Mouse (Mus musculus) liver, embryonic 13.5 days (tissue): ENCODE results near the gene Rgcc. TPM values are rescaled to one million over a fixed set of nuclear protein-coding genes. Genes with fewer than 3 reads are reported as not detected.

Source experiments
- ATAC-seq: fragments of 200-750 bp; cut with Nextera tagmentation; 2 replicates; pipeline ENCODE4 v1.8.0; 2017; ENCODE audit warnings: low read depth, mild to moderate bottlenecking, moderate number of reproducible peaks, moderate library complexity
- DNase-seq: peaks from one replicate; pipeline ENCODE4 v3.0.0; 2022
- H3K27ac ChIP-seq: fragments of 300-500 bp; sonication (generic); 2 replicates; pipeline ENCODE4 v1.5.1; 2015; ENCODE audit warnings: moderate library complexity, mild to moderate bottlenecking, inconsistent platforms
- H3K27me3 ChIP-seq: fragments of 300-500 bp; sonication (generic); 2 replicates; pipeline ENCODE4 v1.6.1; 2015; ENCODE audit warnings: mild to moderate bottlenecking, inconsistent platforms
- H3K36me3 ChIP-seq: fragments of 300-500 bp; sonication (generic); 2 replicates; pipeline ENCODE4 v1.6.1; 2015; ENCODE audit warnings: mild to moderate bottlenecking, inconsistent platforms
- H3K4me1 ChIP-seq: fragments of 300-500 bp; sonication (generic); replicated peaks from 2 replicates; pipeline ENCODE4 v1.6.1; 2015; ENCODE audit warnings: inconsistent platforms
- H3K4me2 ChIP-seq: fragments of 300-500 bp; sonication (generic); 2 replicates; pipeline ENCODE4 v1.6.1; 2015; ENCODE audit warnings: inconsistent platforms, mild to moderate bottlenecking, moderate library complexity
- H3K4me3 ChIP-seq: fragments of 300-500 bp; sonication (generic); replicated peaks from 2 replicates; pipeline ENCODE4 v1.5.1; 2015; ENCODE audit warnings: mild to moderate bottlenecking, inconsistent platforms
- H3K9ac ChIP-seq: fragments of 300-500 bp; sonication (generic); 2 replicates; pipeline ENCODE4 v1.6.1; 2015; ENCODE audit warnings: mild to moderate bottlenecking, inconsistent platforms
- H3K9me3 ChIP-seq: fragments of 300-500 bp; sonication (generic); replicated peaks from 2 replicates; pipeline ENCODE4 v1.6.1; 2016; ENCODE audit warnings: inconsistent platforms
- WGBS: fragments of 180-500 bp; shearing (Covaris S2); methylation state at CpG from one replicate; pipeline ENCODE4 v1.1.7; 2015; ENCODE audit not compliant: insufficient replicate concordance; 5-methylcytosine and 5-hydroxymethylcytosine counted together
- polyA plus RNA-seq: library from polyadenylated mRNA; unstranded; fragments of >200 nt; fragmentation: Nextera tagmentation; extraction: Ambion mirVana; gene quantifications from 2 replicates; pipeline ENCODE4 v1.2.1, GENCODE M21; 2015

Rgcc gene
- polyA plus RNA-seq: 306 and 322 TPM in 2 replicates

DNA sequence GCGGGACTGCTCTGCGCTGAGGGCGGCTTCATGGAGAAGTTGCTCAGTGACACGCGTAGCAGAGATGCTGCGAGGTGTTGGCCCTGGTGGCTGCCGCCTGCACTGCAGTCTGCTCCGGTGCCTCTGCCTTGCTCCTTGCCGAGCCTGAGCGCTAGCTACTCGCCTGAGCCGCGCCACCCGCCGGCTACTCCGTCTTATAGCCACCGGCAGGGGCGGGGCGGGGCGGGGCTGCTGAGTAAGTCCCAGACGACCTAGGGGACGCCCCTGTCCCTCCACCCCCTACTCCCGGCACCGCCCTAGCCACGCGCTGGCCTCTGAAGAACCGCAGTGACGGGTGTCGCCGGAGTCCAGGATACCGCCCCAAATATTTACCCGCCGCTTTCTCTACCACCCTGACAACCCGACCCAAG, at the start of gene Rgcc:
Gene Rgcc (minus strand): TSS at position 180 of the 410 bp plus-strand sequence.
- peaks cover 80% of the 10 kb centered on the region for H3K4me1 ChIP-seq

DNA sequence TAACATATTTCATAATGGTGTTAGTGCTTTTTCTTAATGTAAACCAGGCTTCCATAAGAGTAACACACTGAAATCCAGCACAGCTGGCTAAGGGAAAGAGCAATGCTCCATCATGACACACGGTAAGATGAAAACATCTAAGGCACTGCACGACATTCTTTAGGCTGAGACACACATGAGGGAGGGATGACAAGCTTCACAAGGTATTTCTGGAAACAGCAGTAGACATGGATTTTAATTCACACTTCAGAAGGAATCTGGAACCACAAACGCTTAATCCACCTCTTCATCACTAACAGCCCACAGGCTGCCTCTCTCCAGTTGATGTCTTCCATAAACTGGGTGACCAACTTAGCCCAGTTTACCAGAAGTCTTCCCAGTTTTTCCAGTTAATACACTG, 44.9 kb upstream of the Rgcc start:
- Histone ChIP-seq H3K9ac (no peak overlapping the region), H3K9me3 (no peaks in the 10 kb centered on the region), H3K36me3 (peaks cover 60% of the 10 kb centered on the region), H3K27ac (no peak overlapping the region), H3K4me3 (no peak overlapping the region), H3K27me3 (no peaks in the 10 kb centered on the region), H3K4me2 (no peak overlapping the region), H3K4me1 (peaks cover 5% of the 10 kb centered on the region; the same call in 1 of the 2 replicates)
- DNase-seq: no peak
- WGBS: 82% methylated on average over 3 of the region's 3 CpGs
- no peak for ATAC-seq

More for the DNA sequence above, at the start of gene Rgcc:
- peak within 1 kb of the TSS; percentile 98 for H3K9ac ChIP-seq
- peak within 1 kb of the TSS; percentile 94 for H3K27ac ChIP-seq
- under 1% methylated on average over 33 of the region's 34 CpGs for WGBS
- H3K4me3 ChIP-seq: peak within 1 kb of the TSS; percentile 93
- H3K27me3 ChIP-seq: no peaks in the 10 kb centered on the region
- no peaks in the 10 kb centered on the region for H3K9me3 ChIP-seq
- ATAC-seq: peak; percentile 95
- peaks cover 34% of the 10 kb centered on the region for H3K36me3 ChIP-seq
- H3K4me2 ChIP-seq: peak within 1 kb of the TSS; percentile 86
- DNase-seq: peak; percentile 96

GRCm38 (mm10) chr14:79335613-79336012, 34.2 kb upstream of the Rgcc start:
- ATAC-seq (no peak), DNase-seq (no peak)
- Histone ChIP-seq H3K9ac (no peak overlapping the region), H3K9me3 (no peaks in the 10 kb centered on the region), H3K4me3 (no peak overlapping the region), H3K4me1 (peaks cover 22% of the 10 kb centered on the region), H3K36me3 (peaks cover 55% of the 10 kb centered on the region), H3K27me3 (no peaks in the 10 kb centered on the region), H3K4me2 (no peak overlapping the region), H3K27ac (no peak overlapping the region)
- WGBS: 69% methylated on average over 3 of the region's 3 CpGs

GRCm38 (mm10) chr14:79331936-79332335, 30.5 kb upstream of the Rgcc start:
- WGBS: 50% methylated on average over 7 of the region's 7 CpGs
- H3K27ac ChIP-seq: peak overlapping the region; percentile 72
- peak overlapping the region; percentile 49 for H3K9ac ChIP-seq
- H3K4me1 ChIP-seq: peaks cover 35% of the 10 kb centered on the region
- peak overlapping the region; percentile 68 for H3K4me2 ChIP-seq
- H3K4me3 ChIP-seq: peak overlapping the region; percentile 44; the same call in 1 of the 2 replicates
- no peaks in the 10 kb centered on the region for H3K9me3 ChIP-seq
- no peaks in the 10 kb centered on the region for H3K27me3 ChIP-seq
- peaks cover 30% of the 10 kb centered on the region for H3K36me3 ChIP-seq
- no peak for ATAC-seq
- DNase-seq: no peak

GRCm38 (mm10) chr14:79330944-79331561, 29.6 kb upstream of the Rgcc start:
- Histone ChIP-seq H3K4me3 (peak overlapping the region; percentile 44), H3K4me1 (peaks cover 40% of the 10 kb centered on the region), H3K36me3 (peaks cover 21% of the 10 kb centered on the region), H3K27me3 (no peaks in the 10 kb centered on the region), H3K4me2 (peak overlapping the region; percentile 68), H3K27ac (peak overlapping the region; percentile 72), H3K9me3 (no peaks in the 10 kb centered on the region), H3K9ac (peak overlapping the region; percentile 52)
- DNase-seq: peak; percentile 26
- 10% methylated on average over 16 of the region's 16 CpGs for WGBS
- peak; percentile 96 for ATAC-seq

DNA sequence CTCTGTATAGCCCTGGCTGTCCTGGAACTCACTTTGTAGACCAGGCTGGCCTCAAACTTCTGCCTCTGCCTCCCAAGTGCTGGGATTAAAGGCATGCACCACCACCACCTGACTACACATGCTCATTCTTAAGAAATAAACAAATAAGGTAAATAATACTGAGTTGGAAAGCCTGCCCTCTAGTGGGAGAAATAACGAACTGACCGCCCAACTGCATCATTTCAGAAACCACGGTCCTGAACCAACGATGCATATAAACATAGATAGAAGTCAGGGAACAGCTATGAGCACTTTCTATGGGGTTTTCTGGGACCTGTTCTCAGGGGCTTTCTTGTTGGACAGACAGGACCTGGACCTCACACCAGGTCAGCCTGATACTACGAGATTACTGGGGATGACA, 25.6 kb upstream of the Rgcc start:
- Histone ChIP-seq H3K4me1 (peaks cover 30% of the 10 kb centered on the region), H3K27me3 (no peaks in the 10 kb centered on the region), H3K4me3 (no peak overlapping the region), H3K27ac (no peak overlapping the region), H3K4me2 (no peak overlapping the region), H3K36me3 (no peaks in the 10 kb centered on the region), H3K9me3 (no peaks in the 10 kb centered on the region), H3K9ac (no peak overlapping the region)
- ATAC-seq (no peak), DNase-seq (no peak)
- 17% methylated on average over 5 of the region's 5 CpGs for WGBS

- ATAC-seq (no peak), DNase-seq (no peak)
- no peak overlapping the region for H3K4me3 ChIP-seq
- peaks cover 14% of the 10 kb centered on the region for H3K4me1 ChIP-seq
- no peak overlapping the region for H3K9ac ChIP-seq
- 77% methylated on average over 10 of the region's 10 CpGs for whole genome bisulfite sequencing
- H3K4me2 ChIP-seq: no peak overlapping the region
- H3K27ac ChIP-seq: no peak overlapping the region
- H3K27me3 ChIP-seq: no peaks in the 10 kb centered on the region
- H3K9me3 ChIP-seq: no peaks in the 10 kb centered on the region
- H3K36me3 ChIP-seq: no peaks in the 10 kb centered on the region
Observed at GRCm38 (mm10) chr14:79324112-79324840, 22.8 kb upstream of the Rgcc start.

DNA sequence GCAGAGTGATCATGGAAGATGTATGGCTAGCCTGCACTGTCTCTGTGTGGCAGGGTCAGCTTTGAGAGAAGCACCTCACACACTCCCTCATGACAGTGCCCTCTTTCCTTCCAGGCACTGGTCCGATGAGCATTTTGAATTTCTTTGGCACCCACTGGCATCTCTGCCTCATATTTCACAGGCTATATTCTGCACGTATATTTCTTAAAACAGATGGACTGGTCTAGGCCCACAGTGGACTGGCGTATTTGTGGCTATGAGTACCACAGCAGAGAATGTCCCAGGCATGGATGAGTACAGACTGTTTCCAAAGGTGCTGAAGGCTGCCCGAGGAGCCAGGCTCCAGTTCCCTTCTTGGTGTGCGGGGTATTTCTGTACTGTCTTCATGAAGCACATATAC, 20.4 kb upstream of the Rgcc start:
- Histone ChIP-seq H3K4me2 (no peak overlapping the region), H3K9me3 (no peaks in the 10 kb centered on the region), H3K4me3 (no peak overlapping the region), H3K9ac (no peak overlapping the region), H3K36me3 (no peaks in the 10 kb centered on the region), H3K27me3 (no peaks in the 10 kb centered on the region), H3K27ac (no peak overlapping the region), H3K4me1 (peaks cover 9% of the 10 kb centered on the region)
- 73% methylated on average over 5 of the region's 5 CpGs for WGBS
- DNase-seq: no peak
- ATAC-seq: no peak

GRCm38 (mm10) chr14:79321152-79321551, 19.7 kb upstream of the Rgcc start:
- Histone ChIP-seq H3K4me2 (no peak overlapping the region), H3K9ac (no peak overlapping the region), H3K4me3 (no peak overlapping the region), H3K9me3 (no peaks in the 10 kb centered on the region), H3K27me3 (no peaks in the 10 kb centered on the region), H3K4me1 (peaks cover 6% of the 10 kb centered on the region), H3K36me3 (no peaks in the 10 kb centered on the region), H3K27ac (no peak overlapping the region)
- ATAC-seq (peak; percentile 83), DNase-seq (no peak)
- 34% methylated on average over 8 of the region's 8 CpGs for WGBS

- no peaks in the 10 kb centered on the region for H3K27me3 ChIP-seq
- no peaks in the 10 kb centered on the region for H3K36me3 ChIP-seq
- H3K9me3 ChIP-seq: no peaks in the 10 kb centered on the region
- ATAC-seq: no peak
- H3K4me1 ChIP-seq: peaks cover 32% of the 10 kb centered on the region
- no peak overlapping the region for H3K4me3 ChIP-seq
- no peak overlapping the region for H3K9ac ChIP-seq
- 88% methylated on average over 2 of the region's 2 CpGs for WGBS
- H3K4me2 ChIP-seq: no peak overlapping the region
- no peak overlapping the region for H3K27ac ChIP-seq
- no peak for DNase-seq
Observed at GRCm38 (mm10) chr14:79317602-79318001, 16.2 kb upstream of the Rgcc start.

DNA sequence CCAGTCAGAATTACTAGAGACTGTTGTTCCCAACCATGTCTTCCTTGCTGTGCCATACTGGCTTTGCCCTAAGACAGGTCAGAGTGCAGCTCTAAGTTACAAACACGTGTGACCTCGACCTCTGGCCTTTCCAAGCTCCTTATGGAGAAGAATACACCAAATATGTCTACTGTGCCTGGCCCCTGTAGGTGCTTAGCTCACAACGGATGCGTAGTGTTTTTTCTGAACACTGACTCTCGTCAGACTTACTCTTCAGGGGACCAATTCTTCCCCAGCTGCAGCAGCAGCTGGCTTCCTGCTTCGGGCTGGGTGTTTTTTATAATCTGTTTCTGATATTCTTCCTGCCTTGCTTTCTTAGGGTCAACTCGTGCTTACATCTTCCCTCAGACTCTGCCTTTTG, 14.4 kb upstream of the Rgcc start:
- ATAC-seq: no peak
- H3K36me3 ChIP-seq: no peaks in the 10 kb centered on the region
- H3K9me3 ChIP-seq: no peaks in the 10 kb centered on the region
- H3K4me2 ChIP-seq: no peak overlapping the region
- no peak overlapping the region for H3K9ac ChIP-seq
- H3K27me3 ChIP-seq: no peaks in the 10 kb centered on the region
- no peak overlapping the region for H3K27ac ChIP-seq
- 53% methylated on average over 7 of the region's 7 CpGs for WGBS
- DNase-seq: no peak
- no peak overlapping the region for H3K4me3 ChIP-seq
- H3K4me1 ChIP-seq: peaks cover 39% of the 10 kb centered on the region
